Mouse (Mus musculus) forebrain, embryonic 10.5 days (tissue): ENCODE results near the gene C1qb. TPM values are rescaled to one million over a fixed set of nuclear protein-coding genes. Genes with fewer than 3 reads are reported as not detected.
A peak's percentile ranks its signal among the peaks of the same experiment; 100 is the strongest.

Experiments used
- DNase-seq: peaks from one replicate; pipeline ENCODE4 v3.0.0-alpha.2; 2017; ENCODE audit warnings: low spot score; ENCODE audit errors: extremely low spot score
- H3K27ac ChIP-seq: fragments of 300-500 bp; sonication (generic); 2 replicates; pipeline ENCODE4 v1.5.1; 2016; ENCODE audit warnings: mild to moderate bottlenecking
- H3K27me3 ChIP-seq: fragments of 300-500 bp; sonication (generic); 2 replicates; pipeline ENCODE4 v1.6.1; 2016; ENCODE audit warnings: mild to moderate bottlenecking; ENCODE audit not compliant: poor library complexity, severe bottlenecking
- H3K36me3 ChIP-seq: fragments of 300-500 bp; sonication (generic); replicated peaks from 2 replicates; pipeline ENCODE4 v1.6.1; 2016; ENCODE audit warnings: mild to moderate bottlenecking, moderate library complexity
- H3K4me1 ChIP-seq: fragments of 300-500 bp; sonication (generic); 2 replicates; pipeline ENCODE4 v1.6.1; 2016
- H3K4me3 ChIP-seq: fragments of 300-500 bp; sonication (generic); 2 replicates; pipeline ENCODE4 v1.5.1; 2016; ENCODE audit warnings: mild to moderate bottlenecking, moderate library complexity
- H3K9me3 ChIP-seq: fragments of 300-500 bp; sonication (generic); 2 replicates; pipeline ENCODE4 v1.6.1; 2016; ENCODE audit warnings: mild to moderate bottlenecking, moderate library complexity
- WGBS: fragments of 180-500 bp; shearing (Covaris S2); methylation state at CpG from one replicate; pipeline ENCODE4 v1.1.7; 2016; 5-methylcytosine and 5-hydroxymethylcytosine counted together
- polyA plus RNA-seq: library from polyadenylated mRNA; unstranded; fragments of >200 nt; fragmentation: Nextera tagmentation; extraction: Ambion mirVana; gene quantifications from 2 replicates; pipeline ENCODE4 v1.2.1, GENCODE M21; 2016

The C1qb gene
- polyA plus RNA-seq, 1 experiment from 2014 or later = 15.1 TPM

DNA sequence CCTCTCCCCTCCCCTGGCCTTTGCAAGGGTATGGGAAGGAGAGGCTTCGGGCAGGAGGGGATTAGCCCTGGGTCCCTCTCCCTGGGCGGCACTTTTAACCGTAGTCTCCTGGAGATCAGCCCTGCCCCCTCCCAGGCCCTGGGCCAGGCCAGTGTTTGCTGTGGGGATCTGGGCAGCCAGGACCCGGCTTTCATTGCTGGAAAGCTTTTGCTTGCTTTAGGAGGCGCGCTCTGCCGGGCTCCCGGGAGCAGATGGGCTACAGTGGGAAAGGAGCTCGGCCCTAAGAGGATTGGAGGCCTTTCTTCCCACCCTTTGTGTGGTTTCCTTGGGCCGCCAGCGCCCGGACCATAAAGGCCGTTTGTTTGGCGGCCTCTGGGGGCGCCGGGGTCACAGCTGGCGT lies 24.2 kb downstream of the C1qb start:
- peaks cover 37% of the 10 kb centered on the region for H3K27me3 ChIP-seq
- 0 out of 2 replicates have a peak, but pooled peaks cover 3% of the 10 kb centered on the region for H3K9me3 ChIP-seq
- 3% methylated on average over 17 of the region's 17 CpGs for WGBS
- H3K4me3 ChIP-seq = peak overlapping the region; percentile 14; the same call in 1 of the 2 replicates
- H3K4me1 ChIP-seq = peaks cover 79% of the 10 kb centered on the region
- DNase-seq = peak; percentile 59
- H3K36me3 ChIP-seq = no peaks in the 10 kb centered on the region
- H3K27ac ChIP-seq = peak overlapping the region; percentile 87

DNA sequence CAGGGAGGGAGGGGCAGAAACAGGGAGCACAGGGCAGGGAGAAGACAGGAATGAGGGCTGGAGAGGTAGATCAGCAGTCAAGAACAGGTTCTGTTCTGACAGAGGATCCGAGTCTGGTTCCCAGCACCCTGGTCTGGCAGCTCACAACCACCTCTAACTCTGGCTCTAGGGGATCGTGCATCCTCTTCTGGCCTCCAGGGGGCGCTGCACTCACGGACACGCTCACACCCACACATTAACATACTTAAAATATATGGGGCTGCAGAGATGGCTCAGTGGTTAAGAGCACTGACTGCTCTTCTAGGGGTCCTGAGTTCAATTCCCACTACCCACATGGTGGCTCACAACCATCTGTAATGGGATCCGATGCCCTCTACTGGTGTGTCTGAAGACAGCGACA lies 26.0 kb downstream of the C1qb start:
- DNase-seq = no peak
- Histone ChIP-seq H3K27ac (peak overlapping the region; percentile 48), H3K4me1 (peaks cover 71% of the 10 kb centered on the region), H3K4me3 (no peak overlapping the region), H3K27me3 (peaks cover 24% of the 10 kb centered on the region), H3K36me3 (no peaks in the 10 kb centered on the region), H3K9me3 (0 out of 2 replicates have a peak, but pooled peaks cover 3% of the 10 kb centered on the region)
- 87% methylated on average over 7 of the region's 7 CpGs for WGBS

DNA sequence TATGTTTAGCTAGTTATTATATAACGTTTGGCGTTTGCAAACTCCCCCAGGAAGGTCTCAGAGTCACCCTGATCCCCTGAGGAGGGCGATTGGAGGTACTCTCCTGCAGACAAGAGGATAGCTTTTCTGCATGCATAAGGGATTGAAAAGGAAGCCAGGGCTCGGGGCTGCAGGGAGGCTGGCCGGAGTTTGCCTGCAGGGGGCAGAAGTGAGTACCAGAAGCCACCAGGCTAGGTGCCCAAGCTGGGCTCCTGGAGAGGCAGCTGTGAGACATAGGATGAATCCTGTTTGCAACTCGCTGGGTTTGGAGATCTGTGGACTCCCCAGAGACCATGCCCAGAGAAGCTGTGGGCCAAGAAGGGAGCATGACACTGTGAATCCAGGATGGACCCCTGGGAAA lies 30.9 kb downstream of the C1qb start:
- DNase-seq = no peak
- H3K4me1 ChIP-seq = peaks cover 24% of the 10 kb centered on the region
- H3K27me3 ChIP-seq = no peaks in the 10 kb centered on the region; the same call in 1 of the 2 replicates
- no peak overlapping the region for H3K4me3 ChIP-seq
- 0 out of 2 replicates have a peak, but pooled peaks cover 3% of the 10 kb centered on the region for H3K9me3 ChIP-seq
- WGBS = 30% methylated on average over 6 of the region's 6 CpGs
- 0 out of 2 replicates have a peak overlapping the region, but pooled peaks have one; percentile 44 for H3K27ac ChIP-seq
- H3K36me3 ChIP-seq = no peaks in the 10 kb centered on the region

DNA sequence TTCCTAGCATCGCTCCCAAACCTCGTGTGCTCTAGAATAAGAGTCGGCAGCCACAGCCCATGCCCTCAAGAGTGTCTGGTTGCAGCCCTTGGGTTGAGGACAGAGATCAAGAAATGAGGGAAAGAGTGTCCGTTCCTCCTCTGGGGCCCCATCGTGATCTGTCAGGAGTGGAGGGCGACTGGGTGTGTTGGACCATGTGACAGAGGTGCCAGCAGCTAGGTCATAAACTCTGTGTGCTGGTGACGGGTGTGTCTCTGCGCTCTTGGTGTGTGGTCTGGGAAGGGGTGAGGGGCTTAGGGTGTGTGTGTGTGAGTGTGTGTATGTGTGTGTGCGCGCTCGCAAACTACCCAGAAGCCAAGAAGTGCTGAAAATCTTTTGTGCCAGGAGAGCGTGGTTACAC lies 33.0 kb downstream of the C1qb start:
- Histone ChIP-seq H3K27ac (no peak overlapping the region), H3K36me3 (no peaks in the 10 kb centered on the region), H3K9me3 (no peaks in the 10 kb centered on the region), H3K4me1 (peaks cover 17% of the 10 kb centered on the region), H3K4me3 (no peak overlapping the region), H3K27me3 (no peaks in the 10 kb centered on the region; the same call in 1 of the 2 replicates)
- DNase-seq = no peak
- 89% methylated on average over 12 of the region's 12 CpGs for WGBS

DNA sequence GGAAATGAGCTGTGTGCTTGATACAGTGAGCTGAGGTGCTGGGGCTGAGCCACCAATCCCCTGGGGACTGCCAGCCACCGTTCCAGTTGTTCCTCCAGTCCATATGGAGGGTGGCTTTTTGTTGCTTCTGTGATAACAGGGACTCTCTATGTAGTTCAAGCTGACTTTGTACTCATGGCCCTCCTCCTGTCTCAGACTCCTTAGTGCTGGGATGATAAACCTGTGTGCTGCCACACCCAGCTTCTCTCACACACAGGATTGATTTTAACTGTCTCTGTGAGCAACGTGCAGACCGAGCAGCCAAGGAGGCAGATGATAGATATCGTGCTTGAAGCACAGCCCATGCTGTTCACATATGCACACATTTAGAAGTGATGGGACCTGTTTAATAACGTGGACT lies 33.9 kb downstream of the C1qb start:
- Histone ChIP-seq H3K4me1 (peaks cover 20% of the 10 kb centered on the region), H3K4me3 (no peak overlapping the region), H3K9me3 (no peaks in the 10 kb centered on the region), H3K27me3 (no peaks in the 10 kb centered on the region; the same call in 1 of the 2 replicates), H3K36me3 (no peaks in the 10 kb centered on the region), H3K27ac (no peak overlapping the region)
- no peak for DNase-seq
- 79% methylated on average over 5 of the region's 5 CpGs for WGBS

DNA sequence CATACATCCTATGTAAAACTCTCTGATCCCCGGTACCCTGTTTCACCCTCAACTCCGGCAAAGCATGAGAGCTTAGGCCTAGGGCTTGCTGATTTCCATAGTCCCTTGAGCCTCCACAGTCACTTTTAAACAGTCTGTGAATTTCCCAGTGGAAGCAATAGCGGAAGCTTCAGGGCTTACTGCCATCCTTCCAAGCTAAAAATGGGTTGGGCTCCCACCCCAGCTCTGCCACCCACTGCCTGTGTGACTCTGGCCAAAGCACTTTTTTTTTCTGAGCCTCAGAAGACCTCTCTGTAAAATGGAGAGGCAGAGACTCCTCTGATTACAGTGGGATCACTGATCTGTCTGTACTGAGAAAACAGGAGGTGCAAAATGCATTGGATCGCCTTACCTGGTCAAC lies 37.4 kb downstream of the C1qb start:
- Histone ChIP-seq H3K4me3 (no peak overlapping the region), H3K4me1 (peaks cover 12% of the 10 kb centered on the region), H3K9me3 (no peaks in the 10 kb centered on the region), H3K36me3 (no peaks in the 10 kb centered on the region), H3K27me3 (no peaks in the 10 kb centered on the region; the same call in 1 of the 2 replicates), H3K27ac (no peak overlapping the region)
- no peak for DNase-seq
- 74% methylated on average over 4 of the region's 4 CpGs for WGBS

DNA sequence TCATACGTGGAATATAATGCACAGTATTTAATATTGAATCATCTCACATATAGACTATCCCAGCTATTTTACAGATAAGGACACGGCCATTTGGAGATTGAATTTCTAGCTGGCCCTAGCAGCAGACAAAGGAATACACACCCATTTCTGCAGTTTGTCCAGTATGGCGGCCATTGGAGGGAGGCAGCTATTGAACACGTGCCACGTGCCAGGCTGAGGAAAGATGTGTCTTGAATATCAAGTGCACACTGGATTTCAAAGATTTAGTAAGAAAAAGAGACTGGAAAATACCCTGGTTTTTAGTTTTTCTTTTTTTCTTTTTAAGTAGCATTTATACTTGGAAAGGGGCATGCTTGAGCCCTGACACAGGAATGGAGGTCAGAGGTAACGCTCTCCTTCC lies 38.8 kb downstream of the C1qb start:
- peaks cover 12% of the 10 kb centered on the region for H3K4me1 ChIP-seq
- WGBS = 89% methylated on average over 6 of the region's 6 CpGs
- DNase-seq = no peak
- H3K27me3 ChIP-seq = no peaks in the 10 kb centered on the region
- no peak overlapping the region for H3K27ac ChIP-seq
- no peaks in the 10 kb centered on the region for H3K9me3 ChIP-seq
- H3K4me3 ChIP-seq = no peak overlapping the region
- no peaks in the 10 kb centered on the region for H3K36me3 ChIP-seq

DNA sequence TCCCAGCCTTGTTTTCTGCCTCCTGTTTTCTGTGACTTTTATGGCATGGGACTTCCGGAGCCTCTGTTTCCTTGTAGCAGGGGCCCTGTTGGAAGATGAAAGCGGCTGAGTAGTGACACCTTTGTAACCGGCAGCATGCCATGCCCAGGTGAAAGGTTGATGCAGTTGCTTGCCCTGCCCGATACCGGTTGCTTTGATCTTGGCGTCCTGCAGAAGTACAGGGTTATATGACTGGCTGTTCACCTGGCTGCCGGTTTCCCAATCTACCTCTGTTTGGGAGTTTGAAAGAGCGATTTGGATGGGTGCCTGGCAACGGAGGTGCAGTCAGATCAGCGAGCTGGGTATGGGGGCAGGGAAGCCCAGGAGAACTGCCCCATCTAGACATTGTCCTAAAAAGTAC lies 43.2 kb downstream of the C1qb start:
- no peak for DNase-seq
- 89% methylated on average over 10 of the region's 10 CpGs for WGBS
- H3K36me3 ChIP-seq = no peaks in the 10 kb centered on the region
- peaks cover 44% of the 10 kb centered on the region for H3K4me1 ChIP-seq
- no peak overlapping the region for H3K4me3 ChIP-seq
- H3K27ac ChIP-seq = no peak overlapping the region
- H3K9me3 ChIP-seq = no peaks in the 10 kb centered on the region
- H3K27me3 ChIP-seq = peaks cover 31% of the 10 kb centered on the region

DNA sequence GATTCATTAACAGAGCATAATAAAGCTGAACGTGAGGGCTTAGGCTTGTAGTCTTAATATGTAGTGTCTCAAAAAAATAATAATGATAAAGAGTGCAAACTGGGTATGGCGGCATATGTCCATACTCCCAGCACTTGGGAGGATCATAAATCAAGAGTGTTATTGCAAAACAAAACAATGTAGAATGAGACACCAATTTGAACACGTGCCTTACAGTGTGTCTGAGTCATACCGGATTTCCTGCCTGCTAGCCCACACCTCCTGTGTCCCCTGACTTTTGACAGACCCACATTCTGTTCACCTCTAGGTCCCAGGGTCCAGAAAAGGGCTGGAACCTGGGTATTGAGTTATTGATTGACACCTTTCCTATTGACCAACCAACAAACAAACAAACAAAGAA lies 44.0 kb downstream of the C1qb start:
- peaks cover 39% of the 10 kb centered on the region for H3K27me3 ChIP-seq
- DNase-seq = no peak
- no peak overlapping the region for H3K27ac ChIP-seq
- H3K4me3 ChIP-seq = no peak overlapping the region
- 84% methylated on average over 4 of the region's 4 CpGs for WGBS
- H3K9me3 ChIP-seq = no peaks in the 10 kb centered on the region
- H3K36me3 ChIP-seq = no peaks in the 10 kb centered on the region
- H3K4me1 ChIP-seq = peaks cover 49% of the 10 kb centered on the region

DNA sequence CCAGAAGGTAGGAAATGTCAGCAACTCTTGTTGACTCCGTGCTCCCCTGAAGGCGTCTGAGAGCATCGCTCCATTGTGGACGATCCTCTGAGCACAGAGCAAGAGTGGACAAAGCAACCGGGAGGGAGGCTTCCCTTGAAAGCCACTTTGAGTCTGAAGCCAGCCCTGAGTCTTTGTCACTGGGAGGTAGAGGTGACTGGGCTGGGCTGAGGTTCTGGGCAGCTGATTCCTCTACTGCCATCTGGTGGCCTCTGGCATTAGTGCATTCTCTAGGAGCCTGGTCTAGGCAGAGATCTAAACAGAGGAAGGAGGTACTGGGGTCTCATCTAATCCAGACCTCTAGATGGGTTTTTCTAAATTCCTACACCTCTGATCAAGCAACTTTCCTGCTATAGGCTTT lies 44.9 kb downstream of the C1qb start:
- WGBS = 5% methylated on average over 5 of the region's 5 CpGs
- Histone ChIP-seq H3K4me1 (peaks cover 59% of the 10 kb centered on the region), H3K27ac (peak overlapping the region; percentile 79)

DNA sequence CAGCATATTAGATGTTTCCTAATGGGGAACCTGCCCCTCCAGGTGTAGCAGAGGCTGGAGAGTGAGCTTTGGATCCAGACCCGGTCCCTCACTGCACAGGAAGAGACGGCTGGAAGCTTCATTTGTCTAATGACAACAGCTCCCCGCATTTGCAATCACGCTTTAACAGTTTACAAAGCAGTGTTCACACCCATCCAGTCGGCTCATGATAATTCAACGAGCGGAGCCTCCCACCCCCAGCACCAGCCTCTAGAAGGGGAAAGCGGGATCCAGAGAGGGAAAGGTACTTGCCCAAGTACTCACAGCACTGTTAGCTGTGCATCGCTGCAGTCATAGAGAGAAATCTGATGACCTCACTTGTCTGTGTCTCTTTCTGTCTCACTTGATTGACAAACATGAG lies 47.5 kb downstream of the C1qb start:
- peaks cover 63% of the 10 kb centered on the region for H3K27me3 ChIP-seq

More for the DNA sequence above, 44.9 kb downstream of the C1qb start:
- DNase-seq = peak; percentile 89
- no peak overlapping the region for H3K4me3 ChIP-seq
- peaks cover 48% of the 10 kb centered on the region for H3K27me3 ChIP-seq
- H3K9me3 ChIP-seq = no peaks in the 10 kb centered on the region
- H3K36me3 ChIP-seq = no peaks in the 10 kb centered on the region

DNA sequence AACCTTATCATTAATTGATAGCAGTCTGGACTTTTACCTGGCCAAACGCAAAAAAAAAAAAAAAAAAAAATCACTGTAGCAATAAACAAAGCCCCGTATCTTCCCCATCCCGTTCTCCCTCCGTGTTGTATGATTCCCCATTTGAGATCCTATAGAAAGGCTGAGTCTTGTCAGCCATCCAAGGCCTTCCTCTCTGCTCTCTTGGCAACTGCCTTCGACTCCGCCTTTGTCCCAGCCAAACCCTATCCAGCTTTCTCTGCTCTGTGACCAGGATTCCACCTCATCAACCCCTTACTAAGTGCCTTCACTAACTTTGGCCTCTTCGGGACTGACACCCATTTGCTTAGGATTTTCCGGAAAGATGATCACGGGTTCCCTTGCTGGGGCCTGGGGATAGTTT lies 48.0 kb downstream of the C1qb start:
- no peaks in the 10 kb centered on the region for H3K36me3 ChIP-seq
- peaks cover 66% of the 10 kb centered on the region for H3K27me3 ChIP-seq
- H3K9me3 ChIP-seq = no peaks in the 10 kb centered on the region
- H3K27ac ChIP-seq = peak overlapping the region; percentile 32; the same call in 1 of the 2 replicates
- DNase-seq = no peak
- WGBS = 78% methylated on average over 9 of the region's 9 CpGs
- no peak overlapping the region for H3K4me3 ChIP-seq
- H3K4me1 ChIP-seq = peaks cover 84% of the 10 kb centered on the region

More for the DNA sequence above, 47.5 kb downstream of the C1qb start:
- DNase-seq = no peak
- Histone ChIP-seq H3K4me3 (no peak overlapping the region), H3K36me3 (no peaks in the 10 kb centered on the region), H3K9me3 (no peaks in the 10 kb centered on the region), H3K4me1 (peaks cover 79% of the 10 kb centered on the region), H3K27ac (peak overlapping the region; percentile 32; the same call in 1 of the 2 replicates)
- 61% methylated on average over 9 of the region's 9 CpGs for WGBS

DNA sequence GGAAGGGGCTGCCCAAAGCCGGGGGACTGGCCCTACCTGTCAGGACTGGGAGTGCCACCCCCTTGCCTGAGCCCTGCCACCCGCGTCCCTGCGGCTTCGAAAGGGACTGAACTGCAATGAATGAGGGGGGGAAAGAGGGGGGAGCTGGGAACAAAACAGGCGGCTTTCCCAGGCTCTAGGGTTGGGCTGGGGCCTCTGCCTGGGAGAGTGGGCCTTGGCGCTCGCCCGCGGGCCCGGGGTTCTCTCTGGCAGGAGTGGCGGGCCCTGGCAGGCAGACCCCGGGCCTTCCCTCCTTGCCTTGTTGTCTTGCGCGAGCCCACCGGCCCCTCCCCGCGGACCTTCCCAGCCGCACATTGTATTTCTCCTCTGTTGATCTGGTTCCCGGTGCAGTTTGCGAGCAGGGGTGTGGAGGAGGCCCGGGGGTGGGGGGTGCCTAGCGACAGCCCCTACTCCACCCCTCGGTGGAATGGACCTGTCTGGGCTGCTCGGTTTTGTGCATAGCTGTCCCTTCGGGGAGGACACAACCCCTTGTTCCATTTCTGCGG lies 49.5 kb downstream of the C1qb start:
- Histone ChIP-seq H3K27me3 (peaks cover 73% of the 10 kb centered on the region), H3K4me1 (peaks cover 99% of the 10 kb centered on the region), H3K27ac (peak overlapping the region; percentile 99), H3K36me3 (peaks cover 5% of the 10 kb centered on the region; the same call in 1 of the 2 replicates), H3K9me3 (no peaks in the 10 kb centered on the region), H3K4me3 (peak overlapping the region; percentile 96)
- 1% methylated on average over 27 of the region's 27 CpGs for WGBS
- peak; percentile 84 for DNase-seq
